Mouse (Mus musculus): ENCODE measurements around the gene Gm5105. TPM values are rescaled to one million over a fixed set of nuclear protein-coding genes. Genes with fewer than 3 reads are reported as not detected.

Gm5105 gene
- polyA plus RNA-seq, 1 experiment from 2014 or later = 0.12 TPM

DNA sequence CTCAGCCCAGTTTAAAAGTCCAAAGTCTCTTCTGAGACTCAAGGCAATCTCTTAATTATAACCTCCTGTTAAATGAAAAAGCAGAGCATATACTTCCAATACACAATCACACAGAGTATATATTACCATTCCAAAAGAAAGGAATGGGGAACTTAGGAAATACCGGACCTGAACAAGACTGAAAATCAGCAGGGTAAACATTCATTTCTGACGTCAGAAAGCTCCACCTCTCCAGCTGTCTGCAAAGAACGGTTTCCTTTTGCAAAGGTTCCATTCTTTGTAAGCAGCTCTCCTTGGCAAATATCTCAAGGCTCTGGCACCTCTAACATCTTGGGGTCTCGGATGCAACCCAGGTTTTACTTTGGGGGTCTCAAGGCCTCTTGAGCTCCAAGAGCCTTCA lies 54.8 kb downstream of the Gm5105 start:
- ATAC-seq (replicated peaks) = no peak
- Histone ChIP-seq H3K4me1 (peaks cover 3% of the 10 kb centered on the region; the same call in 1 of the 2 replicates), H3K27me3 (replicated peaks) (no peaks in the 10 kb centered on the region), H3K4me3 (no peak overlapping the region), H3K9me3 (no peaks in the 10 kb centered on the region), H3K27ac (no peak overlapping the region), H3K9ac (no peak overlapping the region), H3K4me2 (no peak overlapping the region), H3K36me3 (replicated peaks) (no peaks in the 10 kb centered on the region)
- WGBS = 64% methylated on average over 4 of the region's 4 CpGs

DNA sequence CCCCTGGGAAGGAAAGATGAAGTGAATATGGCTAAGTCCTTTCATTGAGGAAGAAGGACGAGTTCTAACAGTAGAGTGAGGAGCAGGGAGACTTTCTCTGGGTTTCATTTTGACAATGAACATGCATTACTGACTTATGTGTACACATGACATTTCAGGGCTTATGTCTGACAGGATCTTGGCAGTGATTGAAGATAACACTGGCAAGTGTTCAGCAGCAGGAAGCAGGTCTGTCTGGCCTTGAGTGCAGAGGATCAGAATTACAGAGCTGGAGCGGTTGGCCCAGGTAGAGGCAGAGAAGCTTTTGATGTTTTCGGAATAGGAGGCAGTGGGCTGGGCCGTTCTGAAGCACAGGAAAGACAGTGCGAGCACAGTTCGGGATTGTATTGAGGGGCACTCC lies 59.0 kb downstream of the Gm5105 start:
- no peaks in the 10 kb centered on the region for H3K4me1 ChIP-seq

DNA sequence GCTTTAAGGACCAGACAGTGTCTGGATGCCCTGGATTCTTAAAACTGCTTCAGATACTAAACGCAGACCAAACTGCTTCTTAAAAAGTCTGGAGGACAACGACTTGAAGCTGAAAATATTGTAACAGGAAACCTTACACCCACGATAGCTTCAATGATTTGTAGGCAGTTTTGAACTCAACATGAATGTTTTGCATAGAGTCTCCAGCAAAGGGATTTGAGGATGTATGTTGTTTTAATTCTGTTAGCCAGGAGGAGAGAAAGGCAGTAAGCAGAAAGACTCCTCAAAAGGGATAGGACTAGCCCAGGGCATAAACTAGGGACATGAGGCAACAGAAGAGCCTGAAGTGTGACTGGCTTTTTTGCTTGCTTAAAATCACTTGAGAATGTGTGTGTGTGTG lies 60.3 kb downstream of the Gm5105 start:
- WGBS = 82% methylated on average over 3 of the region's 3 CpGs
- Histone ChIP-seq H3K4me1 (no peaks in the 10 kb centered on the region), H3K27ac (no peak overlapping the region), H3K9me3 (no peaks in the 10 kb centered on the region), H3K27me3 (replicated peaks) (no peaks in the 10 kb centered on the region), H3K4me3 (no peak overlapping the region), H3K36me3 (replicated peaks) (no peaks in the 10 kb centered on the region), H3K9ac (no peak overlapping the region), H3K4me2 (no peak overlapping the region)
- ATAC-seq (replicated peaks) = no peak

More for the DNA sequence above, 59.0 kb downstream of the Gm5105 start:
- Histone ChIP-seq H3K4me2 (no peak overlapping the region), H3K27me3 (replicated peaks) (no peaks in the 10 kb centered on the region), H3K27ac (no peak overlapping the region), H3K9me3 (no peaks in the 10 kb centered on the region), H3K4me3 (no peak overlapping the region), H3K9ac (no peak overlapping the region), H3K36me3 (replicated peaks) (no peaks in the 10 kb centered on the region)
- ATAC-seq (replicated peaks) = no peak
- WGBS = 90% methylated on average over 6 of the region's 6 CpGs

DNA sequence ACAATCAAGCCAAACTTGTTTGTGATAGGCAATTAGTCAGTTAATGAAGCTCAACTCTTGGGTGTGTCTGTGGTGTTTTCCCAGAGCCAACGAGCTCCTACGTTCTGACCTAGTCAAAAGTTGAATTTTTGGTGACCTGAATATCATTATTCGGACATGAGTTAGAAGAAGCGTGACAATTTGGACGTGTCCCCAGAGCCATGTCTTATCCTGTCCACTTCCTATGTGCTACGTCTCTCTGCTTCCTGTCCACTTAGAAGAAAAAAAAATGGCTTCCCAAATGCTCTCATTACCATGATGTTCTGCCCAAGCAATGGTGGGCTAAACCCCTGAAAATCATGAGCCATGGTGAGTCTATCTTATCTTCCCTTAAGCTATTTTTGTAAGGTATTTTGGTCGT lies 63.9 kb downstream of the Gm5105 start:
- WGBS = 92% methylated on average over 7 of the region's 7 CpGs
- H3K27ac ChIP-seq = no peak overlapping the region
- no peaks in the 10 kb centered on the region for H3K4me1 ChIP-seq
- H3K4me2 ChIP-seq = no peak overlapping the region
- no peak overlapping the region for H3K9ac ChIP-seq
- ATAC-seq (replicated peaks) = no peak
- H3K27me3 ChIP-seq (replicated peaks) = no peaks in the 10 kb centered on the region
- no peaks in the 10 kb centered on the region for H3K9me3 ChIP-seq
- H3K4me3 ChIP-seq = no peak overlapping the region
- no peaks in the 10 kb centered on the region for H3K36me3 ChIP-seq (replicated peaks)

DNA sequence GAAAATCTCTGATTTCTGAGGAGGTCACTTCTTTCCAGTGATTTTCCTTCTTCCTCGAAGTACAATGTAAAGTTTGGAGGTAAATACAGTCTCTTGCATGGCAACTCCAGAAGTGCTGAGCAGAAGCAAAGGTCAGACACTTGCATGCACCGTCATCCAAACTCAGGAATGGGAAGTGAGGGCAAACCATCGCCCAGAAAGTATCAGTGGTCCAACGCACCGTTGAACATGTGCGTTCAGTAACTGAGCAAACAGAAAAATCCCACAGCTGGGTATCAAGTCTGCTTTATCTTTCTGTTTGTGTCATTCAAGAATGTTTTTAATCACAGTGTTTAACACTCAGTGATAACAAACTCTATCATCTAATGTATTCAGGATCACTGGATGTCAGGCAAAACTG lies 64.6 kb downstream of the Gm5105 start:
- Histone ChIP-seq H3K27ac (no peak overlapping the region), H3K4me3 (no peak overlapping the region), H3K36me3 (replicated peaks) (no peaks in the 10 kb centered on the region), H3K9me3 (no peaks in the 10 kb centered on the region), H3K9ac (no peak overlapping the region), H3K27me3 (replicated peaks) (no peaks in the 10 kb centered on the region), H3K4me2 (no peak overlapping the region), H3K4me1 (no peaks in the 10 kb centered on the region)
- WGBS = 78% methylated on average over 6 of the region's 6 CpGs
- ATAC-seq (replicated peaks) = no peak

DNA sequence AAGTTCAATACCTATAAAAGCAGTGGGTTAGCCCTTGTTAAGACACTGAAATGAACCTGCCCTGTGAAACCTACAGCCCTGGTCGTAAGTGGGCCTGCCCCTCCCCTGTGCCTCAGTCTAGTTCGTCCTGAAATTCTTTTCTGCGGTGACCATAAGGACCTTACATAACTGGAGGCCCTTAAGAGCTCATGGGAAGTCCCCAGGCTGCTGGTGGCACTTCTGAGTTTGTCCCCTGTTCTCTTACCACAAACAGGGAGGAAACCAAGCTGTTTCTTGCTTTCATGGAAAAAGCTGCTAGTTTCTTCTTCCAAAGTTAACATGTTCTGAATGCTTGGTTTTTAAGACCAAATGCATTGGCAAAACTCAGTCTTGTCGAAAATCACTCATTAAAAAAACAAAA lies 65.3 kb downstream of the Gm5105 start:
- no peak overlapping the region for H3K4me3 ChIP-seq
- 83% methylated on average over 4 of the region's 4 CpGs for WGBS
- H3K27ac ChIP-seq = no peak overlapping the region
- no peak overlapping the region for H3K9ac ChIP-seq
- H3K4me1 ChIP-seq = no peaks in the 10 kb centered on the region
- H3K36me3 ChIP-seq (replicated peaks) = no peaks in the 10 kb centered on the region
- H3K9me3 ChIP-seq = no peaks in the 10 kb centered on the region
- no peak overlapping the region for H3K4me2 ChIP-seq
- no peak for ATAC-seq (replicated peaks)
- H3K27me3 ChIP-seq (replicated peaks) = no peaks in the 10 kb centered on the region

DNA sequence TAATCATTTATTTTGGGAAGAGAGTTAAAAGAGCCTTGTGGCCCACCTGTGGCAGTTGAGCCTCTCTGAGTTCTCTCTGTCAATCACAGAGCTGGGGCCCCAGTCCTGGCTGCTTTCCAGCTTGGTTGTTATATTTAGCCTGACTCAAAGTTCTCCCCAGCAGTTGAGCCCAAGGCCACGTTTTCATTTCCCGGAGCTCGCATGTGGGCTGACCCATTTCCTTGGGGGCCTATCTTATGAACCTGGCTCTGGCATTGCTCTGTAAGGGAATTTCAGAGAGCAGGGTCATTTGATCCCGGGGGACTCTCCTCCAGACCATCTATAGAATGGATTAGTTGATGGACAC lies 66.5 kb downstream of the Gm5105 start:
- H3K4me3 ChIP-seq = no peak overlapping the region
- ATAC-seq (replicated peaks) = no peak
- H3K9me3 ChIP-seq = no peaks in the 10 kb centered on the region
- no peaks in the 10 kb centered on the region for H3K27me3 ChIP-seq (replicated peaks)
- no peak overlapping the region for H3K9ac ChIP-seq
- H3K4me1 ChIP-seq = no peaks in the 10 kb centered on the region
- WGBS = 65% methylated on average over 4 of the region's 4 CpGs
- H3K27ac ChIP-seq = no peak overlapping the region
- H3K36me3 ChIP-seq (replicated peaks) = no peaks in the 10 kb centered on the region
- no peak overlapping the region for H3K4me2 ChIP-seq

DNA sequence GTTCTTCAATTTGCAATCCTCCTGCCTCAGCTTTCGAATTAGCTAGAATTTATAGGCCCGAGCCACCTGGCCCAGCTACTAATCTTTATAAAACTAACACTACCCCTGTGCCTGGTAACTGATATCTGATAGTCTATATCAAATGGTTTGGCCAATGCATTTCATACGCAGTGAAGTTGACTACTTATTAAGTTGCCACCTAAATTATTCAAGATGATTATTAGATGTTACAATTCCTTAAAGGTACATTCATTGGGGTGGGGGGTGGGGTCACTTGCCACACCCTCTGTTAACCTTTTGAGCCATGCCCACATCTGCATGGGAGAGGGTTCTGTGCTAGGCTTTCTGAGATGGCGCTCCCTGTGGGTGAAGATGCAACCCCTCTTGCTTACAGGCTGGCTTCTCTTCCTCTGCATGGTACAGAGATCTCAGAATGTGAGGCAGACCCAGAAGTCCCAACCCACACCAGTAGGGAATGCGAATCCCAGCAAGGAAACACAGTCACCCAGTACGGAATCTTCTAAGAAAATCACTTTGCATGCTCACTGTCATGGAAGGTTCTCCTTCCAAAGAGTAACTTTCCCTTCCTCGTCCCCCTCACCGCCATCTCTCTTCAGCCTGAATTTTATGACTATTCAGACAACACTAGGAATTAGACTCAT lies 67.0 kb downstream of the Gm5105 start:
- H3K9me3 ChIP-seq = no peaks in the 10 kb centered on the region
- H3K36me3 ChIP-seq (replicated peaks) = no peaks in the 10 kb centered on the region
- no peaks in the 10 kb centered on the region for H3K27me3 ChIP-seq (replicated peaks)
- no peaks in the 10 kb centered on the region for H3K4me1 ChIP-seq
- ATAC-seq (replicated peaks) = no peak
- no peak overlapping the region for H3K4me2 ChIP-seq
- H3K9ac ChIP-seq = no peak overlapping the region
- 93% methylated on average over 8 of the region's 8 CpGs for WGBS
- H3K4me3 ChIP-seq = no peak overlapping the region
- no peak overlapping the region for H3K27ac ChIP-seq

DNA sequence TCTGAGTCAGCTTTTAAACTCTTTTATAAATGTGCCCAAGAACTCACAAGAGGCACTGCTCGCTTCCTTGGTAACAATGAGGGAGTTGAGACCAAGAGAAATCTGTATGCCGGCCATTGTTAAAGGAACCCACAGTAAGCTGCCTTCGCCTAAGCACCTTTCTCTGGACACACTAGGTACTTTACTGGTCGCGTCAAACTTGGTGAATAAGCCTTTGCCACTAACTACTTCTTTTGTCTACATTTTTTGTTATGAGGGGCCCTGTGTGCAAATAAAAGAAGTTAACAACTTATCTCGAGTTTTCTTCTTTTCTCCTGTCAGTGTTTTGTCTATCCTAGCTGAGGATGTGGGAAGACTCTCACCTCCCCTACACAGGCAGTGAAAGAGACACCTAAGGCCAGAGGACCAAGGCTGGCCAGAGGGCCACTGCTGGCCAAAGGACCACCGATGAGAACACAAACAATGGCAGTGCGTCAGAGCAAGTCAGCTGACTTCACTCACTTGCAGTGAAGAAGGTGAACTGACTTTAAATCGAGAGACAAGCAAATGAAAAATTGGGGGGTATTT lies 67.9 kb downstream of the Gm5105 start:
- no peaks in the 10 kb centered on the region for H3K4me1 ChIP-seq
- H3K9ac ChIP-seq = no peak overlapping the region
- H3K9me3 ChIP-seq = no peaks in the 10 kb centered on the region
- WGBS = 41% methylated on average over 9 of the region's 9 CpGs
- no peak; the same call in 1 of the 2 replicates for ATAC-seq (replicated peaks)
- no peak overlapping the region for H3K27ac ChIP-seq
- no peak overlapping the region; the same call in 1 of the 2 replicates for H3K4me2 ChIP-seq
- H3K4me3 ChIP-seq = no peak overlapping the region
- no peaks in the 10 kb centered on the region for H3K36me3 ChIP-seq (replicated peaks)
- no peaks in the 10 kb centered on the region for H3K27me3 ChIP-seq (replicated peaks)

Other genes with a start within 250 kb of the Gm5105 start
- gene H2afz, start 202.9 kb downstream of the Gm5105 start, polyA plus RNA-seq (2015; fragmentation: Nextera tagmentation; extraction: Ambion mirVana) = 694 and 721 TPM in 2 replicates
- 15.8 and 16.7 TPM in 2 replicates for gene Dnajb14, start 199.7 kb downstream of the Gm5105 start, polyA plus RNA-seq (2015; fragmentation: Nextera tagmentation; extraction: Ambion mirVana)
- 133 and 134 TPM in 2 replicates for gene Lamtor3, start 148.9 kb downstream of the Gm5105 start, polyA plus RNA-seq (2015; fragmentation: Nextera tagmentation; extraction: Ambion mirVana)
- gene Dapp1, start 85.8 kb downstream of the Gm5105 start, polyA plus RNA-seq (2015; fragmentation: Nextera tagmentation; extraction: Ambion mirVana) = 1.0 and 1.4 TPM in 2 replicates
- 0.09 and 0.26 TPM in 2 replicates for gene 1110002E22Rik, start 2.3 kb downstream of the Gm5105 start, polyA plus RNA-seq (2015; fragmentation: Nextera tagmentation; extraction: Ambion mirVana)
- 6.5 and 7.3 TPM in 2 replicates for gene Trmt10a, start 76.1 kb upstream of the Gm5105 start, polyA plus RNA-seq (2015; fragmentation: Nextera tagmentation; extraction: Ambion mirVana)
- gene Mttp, start 77.6 kb upstream of the Gm5105 start, polyA plus RNA-seq (2015; fragmentation: Nextera tagmentation; extraction: Ambion mirVana) = 8.3 and 10.9 TPM in 2 replicates
- gene 4930579F01Rik, start 126.4 kb upstream of the Gm5105 start, polyA plus RNA-seq (2015; fragmentation: Nextera tagmentation; extraction: Ambion mirVana) = not detected in 2 replicates
- 1.2 and 1.4 TPM in 2 replicates for gene Adh7, start 150.4 kb upstream of the Gm5105 start, polyA plus RNA-seq (2015; fragmentation: Nextera tagmentation; extraction: Ambion mirVana)
- gene Adh1, start 193.6 kb upstream of the Gm5105 start, polyA plus RNA-seq (2015; fragmentation: Nextera tagmentation; extraction: Ambion mirVana) = 1.1 TPM in 2 replicates
- gene Adh6a, start 245.9 kb upstream of the Gm5105 start, polyA plus RNA-seq (2015; fragmentation: Nextera tagmentation; extraction: Ambion mirVana) = 0.13 TPM in 1 of 2 replicates, not detected in the other

Measured in midbrain, embryonic 15.5 days (tissue).